In genomic region chr12:71867345-71868240, GRCm38 (mm10) we compare ENCODE assay signal across 22 mouse cellular contexts. TPM values are rescaled to one million over a fixed set of nuclear protein-coding genes. Genes with fewer than 3 reads are reported as not detected.
DNase-seq lines count a peak whose midpoint lies in the region; ATAC-seq and TF ChIP-seq lines count a peak whose summit lies in the region.
"Had no signal": no experiment of that assay in that cellular context is flagged by ENCODE, and none has a peak within 500 bp of the region (broad histone marks: within the 10 kb centered on the region; RNA-seq: fewer than 3 reads in every experiment).

No protein-coding gene starts in this region.

- TF ChIP-seq EP300 in CH12.LX (IDR thresholded peaks at IDR 0.05; ENCODE audit: low read length) = no peak

- no peaks in the 10 kb centered on the region for H3K9me3 ChIP-seq in heart, embryonic 13.5 days
- no peaks in the 10 kb centered on the region for H3K9me3 ChIP-seq in kidney, embryonic 16.5 days (ENCODE audit: low read length)
- no peaks in the 10 kb centered on the region for H3K9me3 ChIP-seq in CH12.LX (replicated peaks; ENCODE audit: low read length)
- H3K9me3 ChIP-seq: forebrain, embryonic 10.5 days; hindbrain, embryonic 13.5 days; neural tube, embryonic 13.5 days had no signal

- no peak overlapping the region for H3K4me2 ChIP-seq in heart, embryonic 13.5 days
- no peak overlapping the region for H3K4me2 ChIP-seq in kidney, embryonic 16.5 days (replicated peaks; ENCODE audit: low read depth, low read length)
- peak overlapping the region; percentile 63 for H3K4me2 ChIP-seq in CH12.LX (ENCODE audit: insufficient read depth, low read depth, poor library complexity, severe bottlenecking)
- H3K4me2 ChIP-seq: heart, embryonic 11.5 days; hindbrain, embryonic 13.5 days; liver, embryonic 11.5 days; midbrain, embryonic 11.5 days; neural tube, embryonic 13.5 days had no signal

- dilution Hi-C loops in CH12.LX (cut with MboI; ENCODE audit: extremely low pct_ligation_motif_present, extremely low pct_unique_long_range_greater_than_20kb, low sequenced_read_pairs) = no loop called here

- H3K9ac ChIP-seq in heart, embryonic 13.5 days = 0 out of 2 replicates have a peak overlapping the region, but pooled peaks have one; percentile 20
- H3K9ac ChIP-seq in kidney, embryonic 16.5 days (replicated peaks; ENCODE audit: low read length) = no peak overlapping the region
- H3K9ac ChIP-seq in CH12.LX (ENCODE audit: insufficient read depth, low read depth) = peak overlapping the region; percentile 31; the same call in 1 of the 2 replicates
- H3K9ac ChIP-seq: hindbrain, embryonic 13.5 days; neural tube, embryonic 13.5 days had no signal

- H3K4me3 ChIP-seq in heart, embryonic 13.5 days = no peak overlapping the region
- H3K4me3 ChIP-seq in kidney, embryonic 16.5 days (ENCODE audit: low read length) = no peak overlapping the region
- peak overlapping the region; percentile 24 to 43 (median 25) for H3K4me3 ChIP-seq in CH12.LX (replicated peaks in 1 of 3; ENCODE audit: low read depth in 2 of 3, low read length in 2 of 3, poor library complexity in 1 of 3)
- H3K4me3 ChIP-seq: forebrain, embryonic 10.5 days; hindbrain, embryonic 13.5 days; neural tube, embryonic 13.5 days had no signal

- no peaks in the 10 kb centered on the region for H3K27me3 ChIP-seq in heart, embryonic 13.5 days (replicated peaks)
- H3K27me3 ChIP-seq in kidney, embryonic 16.5 days (ENCODE audit: insufficient read depth, low read length) = no peaks in the 10 kb centered on the region
- H3K27me3 ChIP-seq in CH12.LX (replicated peaks) = no peaks in the 10 kb centered on the region
- H3K27me3 ChIP-seq: hindbrain, embryonic 13.5 days; neural tube, embryonic 13.5 days had no signal

- no peak for TF ChIP-seq RAD21 in CH12.LX (IDR thresholded peaks at IDR 0.05; ENCODE audit: low read depth, low read length)

- peak overlapping the region; percentile 40 for H3K27ac ChIP-seq in heart, embryonic 13.5 days (replicated peaks)
- H3K27ac ChIP-seq in kidney, embryonic 16.5 days (ENCODE audit: low read length) = no peak overlapping the region; the same call in 1 of the 2 replicates
- H3K27ac ChIP-seq in CH12.LX (ENCODE audit: insufficient read depth, low read depth) = peak overlapping the region; percentile 45
- H3K27ac ChIP-seq: forebrain, embryonic 10.5 days; hindbrain, embryonic 13.5 days; neural tube, embryonic 13.5 days had no signal

- WGBS in heart, embryonic 13.5 days = 64% methylated on average over 9 of the region's 9 CpGs
- 36% methylated on average over 9 of the region's 9 CpGs for WGBS in kidney, embryonic 16.5 days

- TF ChIP-seq POLR2A in CH12.LX (IDR thresholded peaks at IDR 0.05; ENCODE audit: low read depth, low read length) = no peak

- no peak for ATAC-seq in heart, embryonic 13.5 days (ENCODE audit: extremely low read depth, insufficient number of reproducible peaks, low FRiP score, low TSS enrichment)
- ATAC-seq in kidney, embryonic 16.5 days (ENCODE audit: low FRiP score, low TSS enrichment) = peak; percentile 79
- ATAC-seq: activated CD4-positive, CD25-positive, alpha-beta regulatory T cell, adult 4 months had no signal

- intact Hi-C loops in heart, postnatal 10 days (cut with DNase I) = loop anchor here (5.0 kb wide), 1 partner anchor 35 kb away; the partner anchor contains the start of gene Daam1

- H3K36me3 ChIP-seq in heart, embryonic 13.5 days = peaks cover 14% of the 10 kb centered on the region
- no peaks in the 10 kb centered on the region for H3K36me3 ChIP-seq in kidney, embryonic 16.5 days (ENCODE audit: insufficient read depth, low read length)
- H3K36me3 ChIP-seq in CH12.LX (replicated peaks in 1 of 2; ENCODE audit: control insufficient read depth in 1 of 2, insufficient read depth in 1 of 2, low read length in 1 of 2) = peaks cover 0 to 15% of the 10 kb centered on the region in 2 experiments
- H3K36me3 ChIP-seq: forebrain, embryonic 10.5 days; hindbrain, embryonic 13.5 days; neural tube, embryonic 13.5 days had no signal

- H3K79me2 ChIP-seq in CH12.LX (replicated peaks; ENCODE audit: control insufficient read depth, extremely low read depth, insufficient read depth, poor library complexity, severe bottlenecking) = peaks cover 4% of the 10 kb centered on the region

- in situ Hi-C loops in CH12.LX (cut with MboI; ENCODE audit: low pct_ligation_motif_present, low pct_unique_long_range_greater_than_20kb, low sequenced_read_pairs) = no loop called here

- H3K4me1 ChIP-seq in heart, embryonic 13.5 days = peaks cover 99% of the 10 kb centered on the region
- peaks cover 32% of the 10 kb centered on the region for H3K4me1 ChIP-seq in kidney, embryonic 16.5 days (ENCODE audit: insufficient read depth, low read length)
- peaks cover 44 to 96% of the 10 kb centered on the region in 2 experiments for H3K4me1 ChIP-seq in CH12.LX (ENCODE audit: control insufficient read depth in 1 of 2, insufficient read depth in 2 of 2)

- DNase-seq in heart, postnatal 10 days = no peak
- no peak for DNase-seq in kidney, adult 9 months
- DNase-seq in CH12.LX (ENCODE audit: extremely low read depth) = no peak
- peak; percentile 62 for DNase-seq in brain, adult 2 months (ENCODE audit: low read depth, low spot score)
- no peak for DNase-seq in testis, postnatal 10 days (ENCODE audit: low spot score)
- DNase-seq: adrenal gland, postnatal 10 days; cerebellum, adult 18-20 months; cerebellum, postnatal 36 days; gastrocnemius, postnatal 14 days; kidney, postnatal 25 days; left cerebral cortex, postnatal 4 days; lung, adult 2 months; thymus, postnatal 25 days had no signal

- TF ChIP-seq CTCF in CH12.LX (conservative IDR thresholded peaks at IDR 0.05 in 1 of 2, IDR thresholded peaks at IDR 0.05 in 1 of 2; ENCODE audit: low read depth in 2 of 2, low read length in 2 of 2) = no peak

TF ChIP-seq in CH12.LX, 34 proteins besides CTCF, POLR2A, EP300 and RAD21:
- TF ChIP-seq ZMIZ1 (IDR thresholded peaks at IDR 0.05; ENCODE audit: low read depth, low read length) = no peak
- no peak for TF ChIP-seq ZNF384 (IDR thresholded peaks at IDR 0.05; ENCODE audit: low read depth, low read length)
- no peak for TF ChIP-seq UBTF (IDR thresholded peaks at IDR 0.05; ENCODE audit: low read depth, low read length)
- no peak for TF ChIP-seq JUN (IDR thresholded peaks at IDR 0.05; ENCODE audit: insufficient read depth, low read depth, low read length)
- no peak for TF ChIP-seq MAX (IDR thresholded peaks at IDR 0.05; ENCODE audit: low read length)
- no peak for TF ChIP-seq SMC3 (IDR thresholded peaks at IDR 0.05; ENCODE audit: low read depth, low read length)
- peak; percentile 44; the same call in 1 of the 2 replicates for TF ChIP-seq ETS1 (conservative IDR thresholded peaks at IDR 0.05; ENCODE audit: low read depth, low read length)
- TF ChIP-seq PAX5 (IDR thresholded peaks at IDR 0.05; ENCODE audit: low read length) = no peak
- TF ChIP-seq JUND (conservative IDR thresholded peaks at IDR 0.05; ENCODE audit: low read depth, low read length) = no peak
- TF ChIP-seq CHD2 (IDR thresholded peaks at IDR 0.05; ENCODE audit: low read length) = no peak
- no peak for TF ChIP-seq MAZ (IDR thresholded peaks at IDR 0.05; ENCODE audit: low read depth, low read length)
- TF ChIP-seq HCFC1 (IDR thresholded peaks at IDR 0.05; ENCODE audit: low read depth, low read length) = no peak
- TF ChIP-seq NRF1 (IDR thresholded peaks at IDR 0.05; ENCODE audit: low read depth, low read length) = no peak
- no peak for TF ChIP-seq MEF2A (IDR thresholded peaks at IDR 0.05; ENCODE audit: borderline replicate concordance, low read depth, low read length)
- no peak for TF ChIP-seq TCF12 (IDR thresholded peaks at IDR 0.05; ENCODE audit: low read depth, low read length)
- TF ChIP-seq ZC3H11A (IDR thresholded peaks at IDR 0.05; ENCODE audit: low read depth, low read length) = no peak
- TF ChIP-seq ELF1 (IDR thresholded peaks at IDR 0.05; ENCODE audit: low read depth, low read length) = no peak
- TF ChIP-seq KAT2A (IDR thresholded peaks at IDR 0.05; ENCODE audit: insufficient replicate concordance, low read length) = no peak
- no peak for TF ChIP-seq TBP (conservative IDR thresholded peaks at IDR 0.05; ENCODE audit: low read depth, low read length)
- no peak for TF ChIP-seq RCOR1 (conservative IDR thresholded peaks at IDR 0.05; ENCODE audit: low read depth, low read length)
- TF ChIP-seq NELFE (IDR thresholded peaks at IDR 0.05; ENCODE audit: low read depth, low read length) = no peak
- TF ChIP-seq BHLHE40 (IDR thresholded peaks at IDR 0.05; ENCODE audit: low read depth, low read length) = peak; percentile 70
- TF ChIP-seq MAFK (IDR thresholded peaks at IDR 0.05; ENCODE audit: insufficient replicate concordance, low read length) = no peak
- TF ChIP-seq SIN3A (IDR thresholded peaks at IDR 0.05; ENCODE audit: low read length) = no peak
- no peak for TF ChIP-seq MXI1 (IDR thresholded peaks at IDR 0.05; ENCODE audit: low read depth, low read length)
- TF ChIP-seq MYC (IDR thresholded peaks at IDR 0.05; ENCODE audit: low read depth, low read length) = no peak
- 0 out of 2 replicates have a peak, but pooled peaks have one; percentile 14 for TF ChIP-seq CHD1 (IDR thresholded peaks at IDR 0.05; ENCODE audit: low read depth, low read length)
- TF ChIP-seq ZKSCAN1 (IDR thresholded peaks at IDR 0.05; ENCODE audit: borderline replicate concordance, low read depth, low read length) = peak; percentile 60
- TF ChIP-seq E2F4 (IDR thresholded peaks at IDR 0.05; ENCODE audit: insufficient replicate concordance, low read depth, low read length) = no peak
- no peak for TF ChIP-seq USF2 (conservative IDR thresholded peaks at IDR 0.05; ENCODE audit: low read depth, low read length)
- 0 out of 2 replicates have a peak, but pooled peaks have one; percentile 22 for TF ChIP-seq IRF4 (IDR thresholded peaks at IDR 0.05; ENCODE audit: low read depth, low read length)
- TF ChIP-seq USF1 (IDR thresholded peaks at IDR 0.05; ENCODE audit: low read depth, low read length) = peak; percentile 20; the same call in 1 of the 2 replicates
- TF ChIP-seq GABPA (IDR thresholded peaks at IDR 0.05; ENCODE audit: insufficient replicate concordance, low read depth, low read length) = no peak
- TF ChIP-seq POLR2AphosphoS2 (IDR thresholded peaks at IDR 0.05; ENCODE audit: low read depth, low read length) = no peak

RNA-seq across cellular contexts. Expression of gene Daam1, which starts 36.7 kb away (rescaled TPM):
- polyA plus RNA-seq in heart, embryonic 13.5 days (2015; fragmentation: Nextera tagmentation; extraction: Ambion mirVana) = 18.5 and 18.6 TPM in 2 replicates
- 10 to 100 TPM; 70.7 to 86.4 TPM for total RNA-seq in heart, postnatal 10 days (2021)
- 8.6 and 10.0 TPM in 2 replicates for polyA plus RNA-seq in kidney, embryonic 16.5 days (2015; fragmentation: Nextera tagmentation; extraction: Ambion mirVana)
- total RNA-seq in CH12.LX (2012; rRNA removed) (7.6 and 10.7 TPM in 2 replicates), CH12.LX (2014; rRNA removed) (23.6 and 26.5 TPM in 2 replicates)
- polyA plus RNA-seq in CH12.LX (2012; ENCODE audit: insufficient read length, low read depth) = 23.2 and 27.9 TPM in 2 replicates

Comparison
In these comparisons a context has a peak if more than half of its experiments do, and no peak if none do; other contexts are left out.
1. H3K4me3 ChIP-seq: peak in CH12.LX (3 of 3); none in heart, embryonic 13.5 days (single experiment) and kidney, embryonic 16.5 days (single experiment).